Mouse (Mus musculus) spleen, adult 2 months (tissue): ENCODE measurements around the gene Rbm38.

Experiments
- CTCF ChIP-seq: fragments of 200-500 bp; IDR thresholded peaks from 2 replicates; pipeline ENCODE4 v1.5.1; 2011; ENCODE audit warnings: mild to moderate bottlenecking, inconsistent platforms; ENCODE audit not compliant: insufficient read depth, insufficient read length, insufficient replicate concordance; ENCODE audit errors: extremely low read depth
- POLR2A ChIP-seq: fragments of 200-500 bp; IDR thresholded peaks from 2 replicates; pipeline ENCODE4 v1.6.1; 2011; ENCODE audit warnings: low read depth, low read length, inconsistent platforms

GRCm38 (mm10) chr2:173056882-173057315, 36.6 kb downstream of the Rbm38 start:
- TF ChIP-seq CTCF (no peak), POLR2A (no peak)
